In genomic region chr7:133799928-133800327, GRCm38 (mm10) we compare ENCODE assay signal across 25 mouse cellular contexts. TPM values are rescaled to one million over a fixed set of nuclear protein-coding genes. Genes with fewer than 3 reads are reported as not detected.
DNase-seq lines count a peak whose midpoint lies in the region; ATAC-seq and TF ChIP-seq lines count a peak whose summit lies in the region.
"Had no signal": no experiment of that assay in that cellular context is flagged by ENCODE, and none has a peak within 500 bp of the region (broad histone marks: within the 10 kb centered on the region; RNA-seq: fewer than 3 reads in every experiment).

No protein-coding gene starts in this region.

- DNase-seq in 3T3-L1 (ENCODE audit: low read depth, low spot score) = peak; percentile 74
- DNase-seq in Muller cell, postnatal 12 days (ENCODE audit: inconsistent ontology term) = peak; percentile 49
- no peak for DNase-seq in Patski (ENCODE audit: low read depth, low spot score)
- no peak for DNase-seq in urinary bladder, adult 2 months (ENCODE audit: low spot score)
- no peak for DNase-seq in liver, embryonic 11.5 days (ENCODE audit: low spot score)
- DNase-seq: adrenal gland, adult 2 months; adrenal gland, postnatal 10 days; adrenal gland, postnatal 25 days; cerebellum, adult 11 months; cerebellum, adult 18-20 months; cerebellum, adult 8-10 months; cerebellum, adult 9-11 months; cerebellum, postnatal 14 days; cerebellum, postnatal 36 days; embryo, embryonic 11 days; forebrain, postnatal 0 days had no signal

- CTCF ChIA-PET in Patski (lab: Charles Lee) = no interaction called here

- H3K9me3 ChIP-seq in forebrain, embryonic 12.5 days = no peaks in the 10 kb centered on the region
- no peaks in the 10 kb centered on the region for H3K9me3 ChIP-seq in liver, embryonic 11.5 days (ENCODE audit: control insufficient read depth, low read length)
- H3K9me3 ChIP-seq: embryonic facial prominence, embryonic 13.5 days; embryonic facial prominence, embryonic 15.5 days; forebrain, embryonic 10.5 days; forebrain, embryonic 13.5 days; forebrain, embryonic 15.5 days; G1E had no signal

- H3K4me1 ChIP-seq in forebrain, embryonic 12.5 days = no peaks in the 10 kb centered on the region; the same call in 1 of the 2 replicates
- no peaks in the 10 kb centered on the region for H3K4me1 ChIP-seq in liver, embryonic 11.5 days (replicated peaks; ENCODE audit: control insufficient read depth, insufficient read depth, low read length)
- H3K4me1 ChIP-seq: embryonic facial prominence, embryonic 13.5 days; embryonic facial prominence, embryonic 15.5 days; forebrain, embryonic 10.5 days; forebrain, embryonic 15.5 days had no signal

- TF ChIP-seq CTCF in Patski (IDR thresholded peaks at IDR 0.05) = no peak

- POLR2A ChIA-PET in Patski (lab: Charles Lee) = no interaction called here

- ATAC-seq in Patski = peak; percentile 67
- no peak for ATAC-seq in forebrain, embryonic 12.5 days (ENCODE audit: low FRiP score)
- no peak for ATAC-seq in liver, embryonic 11.5 days (replicated peaks; ENCODE audit: low FRiP score)
- ATAC-seq: CD4-positive, CD25-positive, alpha-beta regulatory T cell, adult 4 months; forebrain, embryonic 13.5 days; forebrain, embryonic 15.5 days; forebrain, postnatal 0 days had no signal

- no peak overlapping the region for H3K4me2 ChIP-seq in forebrain, embryonic 12.5 days
- no peak overlapping the region for H3K4me2 ChIP-seq in liver, embryonic 11.5 days
- H3K4me2 ChIP-seq: embryonic facial prominence, embryonic 13.5 days; embryonic facial prominence, embryonic 15.5 days; forebrain, embryonic 13.5 days; forebrain, embryonic 15.5 days had no signal

- H3K27ac ChIP-seq in forebrain, embryonic 12.5 days = no peak overlapping the region
- H3K27ac ChIP-seq in liver, embryonic 11.5 days (ENCODE audit: low read depth, low read length) = no peak overlapping the region
- H3K27ac ChIP-seq: embryonic facial prominence, embryonic 13.5 days; embryonic facial prominence, embryonic 15.5 days; forebrain, embryonic 10.5 days; forebrain, embryonic 13.5 days; forebrain, embryonic 15.5 days had no signal

- H3K36me3 ChIP-seq in forebrain, embryonic 12.5 days (replicated peaks) = no peaks in the 10 kb centered on the region
- no peaks in the 10 kb centered on the region for H3K36me3 ChIP-seq in liver, embryonic 11.5 days (ENCODE audit: control insufficient read depth, insufficient read depth, low read length)
- H3K36me3 ChIP-seq: embryonic facial prominence, embryonic 13.5 days; embryonic facial prominence, embryonic 15.5 days; forebrain, embryonic 10.5 days; forebrain, embryonic 15.5 days; G1E had no signal

- 81% methylated on average over 5 of the region's 5 CpGs for WGBS in forebrain, embryonic 12.5 days
- 71% methylated on average over 5 of the region's 5 CpGs for WGBS in liver, embryonic 11.5 days

- H3K9ac ChIP-seq in forebrain, embryonic 12.5 days = no peak overlapping the region
- H3K9ac ChIP-seq in liver, embryonic 11.5 days (ENCODE audit: low read depth, low read length) = no peak overlapping the region
- H3K9ac ChIP-seq: embryonic facial prominence, embryonic 13.5 days; embryonic facial prominence, embryonic 15.5 days; forebrain, embryonic 13.5 days; forebrain, embryonic 15.5 days; forebrain, postnatal 0 days had no signal

- H3K27me3 ChIP-seq in Patski = no peaks in the 10 kb centered on the region
- no peaks in the 10 kb centered on the region for H3K27me3 ChIP-seq in forebrain, embryonic 12.5 days
- no peaks in the 10 kb centered on the region for H3K27me3 ChIP-seq in liver, embryonic 11.5 days (replicated peaks; ENCODE audit: control insufficient read depth, insufficient read depth, low read length)
- H3K27me3 ChIP-seq: embryonic facial prominence, embryonic 13.5 days; embryonic facial prominence, embryonic 15.5 days; forebrain, embryonic 13.5 days; forebrain, embryonic 15.5 days had no signal

- in situ Hi-C loops in Patski (cut with MboI; ENCODE audit: low pct_unique_long_range_greater_than_20kb) = no loop called here

- no peak overlapping the region for H3K4me3 ChIP-seq in forebrain, embryonic 12.5 days (replicated peaks)
- H3K4me3 ChIP-seq in liver, embryonic 11.5 days (ENCODE audit: low read depth, low read length) = no peak overlapping the region
- H3K4me3 ChIP-seq: embryonic facial prominence, embryonic 13.5 days; embryonic facial prominence, embryonic 15.5 days; erythroblast, embryonic 14.5 days; forebrain, embryonic 10.5 days; forebrain, embryonic 13.5 days; forebrain, embryonic 15.5 days had no signal

RNA-seq across cellular contexts. Expression of gene Dhx32, which starts 17.4 kb away (rescaled TPM):
- 45.6 TPM for polyA plus RNA-seq in Patski (2021)
- 35.3 and 37.3 TPM in 2 replicates for polyA plus RNA-seq in urinary bladder, adult 2 months (2012; rRNA removed)
- polyA plus RNA-seq in forebrain, embryonic 12.5 days (2016; fragmentation: Nextera tagmentation; extraction: Ambion mirVana) = 55.7 and 60.5 TPM in 2 replicates
- polyA plus RNA-seq in liver, embryonic 11.5 days (2014; fragmentation: Nextera tagmentation; extraction: Ambion mirVana) = 22.6 and 25.2 TPM in 2 replicates

RNA-seq across cellular contexts. Expression of gene Fank1, which starts 23.3 kb away (rescaled TPM):
- 2.4 TPM for polyA plus RNA-seq in Patski (2021)
- 0.13 and 0.29 TPM in 2 replicates for polyA plus RNA-seq in urinary bladder, adult 2 months (2012; rRNA removed)
- polyA plus RNA-seq in forebrain, embryonic 12.5 days (2016; fragmentation: Nextera tagmentation; extraction: Ambion mirVana) = 1.5 TPM in 2 replicates
- polyA plus RNA-seq in liver, embryonic 11.5 days (2014; fragmentation: Nextera tagmentation; extraction: Ambion mirVana) = 0.25 TPM in 1 of 2 replicates, not detected in the other
- polyA plus RNA-seq: CD4-positive, CD25-positive, alpha-beta regulatory T cell, adult 4 months; erythroblast, embryonic 14.5 days; G1E had no signal

Comparison
In these comparisons a context has a peak if more than half of its experiments do, and no peak if none do; other contexts are left out.
1. DNase-seq: peak in 3T3-L1 (single experiment) and Muller cell, postnatal 12 days (single experiment); none in Patski (single experiment), urinary bladder, adult 2 months (single experiment) and liver, embryonic 11.5 days (single experiment).